Comparison of ENCODE assay signal across 9 mouse cellular contexts in genomic region chr9:121352131-121352606, GRCm38 (mm10). TPM values are rescaled to one million over a fixed set of nuclear protein-coding genes. Genes with fewer than 3 reads are reported as not detected.
DNase-seq lines count a peak whose midpoint lies in the region; ATAC-seq and TF ChIP-seq lines count a peak whose summit lies in the region.
"Had no signal": no experiment of that assay in that cellular context is flagged by ENCODE, and none has a peak within 500 bp of the region (broad histone marks: within the 10 kb centered on the region; RNA-seq: fewer than 3 reads in every experiment).

No protein-coding gene starts in this region.

- 16% methylated on average over 11 of the region's 11 CpGs for WGBS in intestine, postnatal 0 days

- H3K9me3 ChIP-seq in E14TG2a.4 (ENCODE audit: low read length), result no peaks in the 10 kb centered on the region
- H3K9me3 ChIP-seq in intestine, postnatal 0 days (ENCODE audit: control insufficient read depth), result no peaks in the 10 kb centered on the region
- H3K9me3 ChIP-seq: embryonic facial prominence, embryonic 15.5 days had no signal

- peaks cover 99% of the 10 kb centered on the region for H3K4me1 ChIP-seq in E14TG2a.4 (replicated peaks; ENCODE audit: low read depth, low read length)
- peaks cover 13% of the 10 kb centered on the region for H3K4me1 ChIP-seq in intestine, postnatal 0 days (replicated peaks; ENCODE audit: control insufficient read depth, insufficient read depth, low read length)

- peak overlapping the region; percentile 39; the same call in 1 of the 2 replicates for H3K4me2 ChIP-seq in intestine, postnatal 0 days (replicated peaks; ENCODE audit: low read depth)
- H3K4me2 ChIP-seq: embryonic facial prominence, embryonic 15.5 days had no signal

- H3K4me3 ChIP-seq in E14TG2a.4 (replicated peaks; ENCODE audit: low read length), result peak overlapping the region; percentile 55
- no peak overlapping the region for H3K4me3 ChIP-seq in intestine, postnatal 0 days (ENCODE audit: low read depth, low read length)
- H3K4me3 ChIP-seq: embryonic facial prominence, embryonic 15.5 days had no signal

- no peaks in the 10 kb centered on the region for H3K27me3 ChIP-seq in E14TG2a.4 (ENCODE audit: insufficient read depth, low read length)
- H3K27me3 ChIP-seq in intestine, postnatal 0 days (replicated peaks; ENCODE audit: control insufficient read depth, insufficient read depth, low read length), result no peaks in the 10 kb centered on the region
- H3K27me3 ChIP-seq: embryonic facial prominence, embryonic 15.5 days had no signal

- peaks cover 15% of the 10 kb centered on the region; the same call in 1 of the 2 replicates for H3K36me3 ChIP-seq in E14TG2a.4 (ENCODE audit: insufficient read depth, low read length)
- H3K36me3 ChIP-seq in intestine, postnatal 0 days (ENCODE audit: control insufficient read depth, insufficient read depth), result no peaks in the 10 kb centered on the region
- H3K36me3 ChIP-seq: embryonic facial prominence, embryonic 15.5 days had no signal

- H3K27ac ChIP-seq in intestine, postnatal 0 days (ENCODE audit: low read depth, low read length), result 0 out of 2 replicates have a peak overlapping the region, but pooled peaks have one; percentile 0
- H3K27ac ChIP-seq: embryonic facial prominence, embryonic 15.5 days had no signal

- peak; percentile 93 for TF ChIP-seq CTCF in E14TG2a.4 (conservative IDR thresholded peaks at IDR 0.05; ENCODE audit: low read length)
- peak; percentile 81 for TF ChIP-seq CTCF in intestine, postnatal 0 days (IDR thresholded peaks at IDR 0.05; ENCODE audit: low read depth)

- DNase-seq in heart, adult 18-20 months, result peak; percentile 72 to 85
- DNase-seq in heart, adult 9 months (ENCODE audit: low spot score in 2 of 2), result no peak
- peak; percentile 78 for DNase-seq in embryo, embryonic 10.5 days (ENCODE audit: low spot score)
- DNase-seq in lung, postnatal 4 days, result peak; percentile 55 to 72
- DNase-seq in thymus, postnatal 14 days, result peak; percentile 72
- no peak for DNase-seq in right cerebral cortex, adult 2 months (ENCODE audit: low spot score in 2 of 2)

- peak; percentile 51 for ATAC-seq in intestine, postnatal 0 days

- H3K9ac ChIP-seq in intestine, postnatal 0 days (ENCODE audit: low read depth, low read length), result no peak overlapping the region
- H3K9ac ChIP-seq: embryonic facial prominence, embryonic 15.5 days had no signal

RNA-seq across cellular contexts. Expression of gene Trak1, which starts 54.9 kb away (rescaled TPM):
- total RNA-seq in heart, adult 18-20 months (2021), result 100 to 1,000 TPM; 294 to 298 TPM
- 16.3 and 17.2 TPM in 2 replicates for polyA plus RNA-seq in intestine, postnatal 0 days (2015; fragmentation: Nextera tagmentation; extraction: Ambion mirVana)

Comparison
In these comparisons a context has a peak if more than half of its experiments do, and no peak if none do; other contexts are left out.
1. DNase-seq: peak in heart, adult 18-20 months (2 of 2), embryo, embryonic 10.5 days (single experiment), lung, postnatal 4 days (2 of 2) and thymus, postnatal 14 days (single experiment); none in heart, adult 9 months (0 of 2) and right cerebral cortex, adult 2 months (0 of 2).